Mouse (Mus musculus) right cerebral cortex, postnatal 10 days (tissue): ENCODE data around the gene Coq7.

Experiments
- DNase-seq, 2 experiments: peaks; one replicate each; pipeline ENCODE4 v3.0.0; 2021; ENCODE audit warnings: low spot score in 2 of 2

The Coq7 gene

DNA sequence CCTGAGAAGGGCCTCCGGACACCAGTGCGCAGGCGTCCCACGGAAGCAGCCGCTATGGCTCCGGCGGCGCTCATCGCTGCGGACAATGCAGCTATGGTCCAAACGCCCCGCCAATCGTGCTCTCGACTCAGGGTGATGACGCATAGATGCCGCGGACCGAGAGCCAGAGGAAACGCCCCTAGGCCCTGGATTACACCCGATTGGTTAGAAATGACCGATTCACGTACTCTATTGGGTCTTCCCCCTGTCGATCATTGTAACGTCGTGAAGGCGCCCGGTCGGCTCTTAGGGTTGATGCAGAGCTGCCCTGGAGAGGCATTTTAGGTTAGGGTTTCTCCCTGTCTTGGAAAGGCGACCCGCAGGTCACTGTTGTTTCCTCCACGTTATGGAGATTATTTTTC lies at the start of gene Coq7:
TSS of gene Coq7 (minus strand) at position 179 of the 401 bp plus-strand sequence.
- peak; percentile 97 for DNase-seq

DNA sequence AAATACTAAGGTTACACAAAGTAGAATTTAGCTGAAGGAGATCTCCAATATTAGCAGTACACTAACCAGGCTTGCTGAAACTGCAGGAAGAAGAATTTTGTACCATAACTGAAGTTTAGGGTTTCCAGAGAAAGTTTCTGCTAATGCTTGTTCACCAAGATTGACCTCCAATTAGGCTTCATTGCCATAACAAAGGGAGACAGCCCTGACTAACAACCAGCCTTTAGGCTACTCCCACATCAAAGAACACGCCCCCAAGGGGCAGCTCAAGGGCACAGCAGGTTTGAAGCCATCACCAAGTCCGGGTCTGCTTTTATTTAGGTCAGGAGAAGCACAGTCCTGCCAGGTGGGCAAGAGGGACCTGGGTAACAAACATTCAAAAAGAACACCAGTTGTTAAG lies 46.8 kb upstream of the Coq7 start:
- DNase-seq, result no peak

DNA sequence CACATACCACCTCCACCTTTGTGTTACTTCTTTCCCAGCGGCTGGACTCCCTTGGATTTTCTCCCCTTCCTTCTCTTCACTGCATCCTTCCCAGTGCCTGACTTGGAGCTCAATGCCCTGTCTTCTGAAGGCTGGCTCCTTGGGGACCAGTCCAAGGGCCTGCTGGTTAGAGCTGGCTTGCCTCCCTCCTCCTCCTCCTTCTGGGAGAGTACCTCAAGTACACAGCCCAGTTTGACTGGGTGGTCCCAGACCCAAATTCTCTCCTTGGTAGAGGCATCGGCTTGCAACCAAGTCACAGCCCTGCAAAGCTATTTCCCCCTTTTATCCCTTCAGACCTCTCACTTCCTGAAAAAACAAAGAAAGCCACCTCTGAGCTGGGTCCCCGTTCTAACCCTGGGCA lies 45.1 kb upstream of the Coq7 start:
- DNase-seq, result peak; percentile 57 to 60

DNA sequence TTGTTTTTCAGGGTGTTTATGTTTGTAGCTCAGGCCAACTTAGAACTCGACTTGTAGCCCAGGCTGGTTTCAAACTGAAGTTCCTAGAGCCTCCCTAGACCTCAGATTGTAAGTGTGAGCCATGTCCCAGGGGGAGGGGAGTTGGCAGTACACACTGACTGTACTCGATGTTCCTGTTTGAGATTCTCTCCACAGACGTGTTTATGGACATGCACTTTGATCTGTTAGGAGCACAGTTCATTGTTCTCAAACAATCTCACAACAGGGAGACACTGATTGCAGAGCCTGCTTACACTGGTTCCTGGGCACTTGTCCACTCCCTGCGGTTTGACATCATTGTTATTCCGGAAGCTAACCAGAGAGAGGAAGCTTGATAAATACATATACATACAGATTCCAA lies 38.9 kb upstream of the Coq7 start:
- no peak for DNase-seq

DNA sequence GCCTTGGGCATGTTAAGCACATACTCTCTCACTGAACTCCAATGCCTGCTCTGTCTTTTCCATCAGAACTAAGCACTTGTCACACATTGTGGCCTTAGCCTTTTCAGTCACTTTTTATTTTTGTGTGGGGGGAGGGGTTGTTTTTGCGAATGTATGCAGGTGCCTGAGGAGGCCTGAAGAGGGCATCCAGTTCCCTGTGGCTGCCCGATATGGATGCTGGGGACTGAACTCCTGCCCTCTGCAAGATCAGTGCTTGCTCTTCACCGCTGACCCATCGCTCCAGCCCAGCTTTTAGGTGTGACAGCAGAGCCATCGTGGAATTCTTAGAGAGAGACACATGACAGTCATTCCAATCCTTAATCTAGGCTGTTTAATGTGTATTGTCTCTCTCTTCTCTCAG lies 38.2 kb upstream of the Coq7 start:
- no peak for DNase-seq

DNA sequence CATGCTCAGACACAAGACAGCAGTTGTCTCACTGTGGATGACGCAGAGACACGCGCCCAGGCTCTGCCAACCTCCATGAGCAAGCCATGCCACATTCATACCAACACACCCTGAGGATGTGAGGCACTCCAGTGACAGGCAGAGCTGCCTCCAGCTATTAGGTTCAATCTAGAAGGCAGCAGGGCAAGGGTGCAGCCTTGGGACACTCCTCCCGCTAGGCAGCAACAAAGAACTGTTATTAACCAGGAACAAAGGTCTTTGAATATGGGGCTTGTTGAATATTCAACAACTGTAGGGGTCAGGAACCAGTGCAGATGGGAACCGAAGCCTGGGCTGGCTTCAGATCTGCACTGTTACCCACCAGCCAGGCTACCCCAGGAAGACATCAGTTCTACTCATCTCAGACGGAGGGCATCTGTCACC lies 36.0 kb upstream of the Coq7 start:
- no peak for DNase-seq

DNA sequence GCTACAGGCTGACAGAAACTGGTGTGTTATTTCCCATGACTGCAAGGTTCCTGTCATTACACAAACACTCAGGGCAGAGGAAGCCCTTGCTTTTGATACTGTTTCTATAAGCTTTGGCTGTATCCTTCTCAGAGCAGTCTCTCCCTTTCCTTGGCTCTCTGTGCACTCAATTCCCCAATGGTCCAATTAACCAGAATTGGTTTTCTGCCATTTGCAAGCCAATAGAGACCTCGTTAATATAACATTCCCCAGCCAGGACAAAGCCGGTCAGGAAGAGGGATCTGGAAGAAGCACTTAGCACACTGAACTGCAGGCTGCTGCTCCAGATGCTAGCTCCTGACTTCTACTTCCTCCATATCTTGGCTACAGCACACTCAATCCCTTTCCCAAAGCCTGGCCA lies 21.1 kb upstream of the Coq7 start:
- DNase-seq, result no peak

DNA sequence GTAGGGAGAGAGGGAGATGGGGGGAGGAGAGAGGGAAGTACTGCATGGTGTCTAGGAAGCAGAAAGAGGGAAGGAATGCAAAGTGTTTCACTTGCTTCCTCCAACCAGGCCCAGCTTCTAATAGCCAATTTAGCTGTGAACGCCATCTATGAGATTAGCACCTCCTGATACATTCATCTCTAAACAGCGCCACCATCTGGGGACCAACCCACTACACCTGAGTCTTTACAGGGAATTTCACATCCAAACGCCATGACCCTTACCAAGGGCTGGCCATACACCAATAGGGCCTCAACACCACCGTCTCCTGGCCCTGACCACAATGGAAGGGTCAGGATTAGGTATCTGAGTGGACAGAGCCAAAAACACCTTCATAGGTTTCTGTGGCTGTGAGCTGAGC lies 20.7 kb upstream of the Coq7 start:
- no peak for DNase-seq

DNA sequence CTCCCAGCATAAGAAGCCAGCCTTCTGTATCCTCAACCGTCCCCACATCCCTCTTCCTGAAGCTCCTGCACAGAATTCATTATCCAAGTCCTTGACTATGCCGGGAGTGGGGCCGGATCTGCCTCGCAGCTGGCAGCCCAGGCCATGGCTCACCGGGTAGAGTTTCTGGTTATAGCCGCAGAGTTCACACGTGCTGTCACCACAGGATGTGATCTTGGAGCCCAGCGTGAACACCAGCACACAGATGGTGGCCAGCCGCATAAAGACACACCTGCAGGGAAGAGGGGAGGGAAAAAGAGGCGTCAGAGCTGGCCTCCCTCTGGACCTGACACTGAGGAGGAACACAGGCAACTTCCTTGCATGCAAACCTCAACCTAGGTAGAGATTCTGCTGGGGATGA lies 14.3 kb upstream of the Coq7 start:
- no peak for DNase-seq

DNA sequence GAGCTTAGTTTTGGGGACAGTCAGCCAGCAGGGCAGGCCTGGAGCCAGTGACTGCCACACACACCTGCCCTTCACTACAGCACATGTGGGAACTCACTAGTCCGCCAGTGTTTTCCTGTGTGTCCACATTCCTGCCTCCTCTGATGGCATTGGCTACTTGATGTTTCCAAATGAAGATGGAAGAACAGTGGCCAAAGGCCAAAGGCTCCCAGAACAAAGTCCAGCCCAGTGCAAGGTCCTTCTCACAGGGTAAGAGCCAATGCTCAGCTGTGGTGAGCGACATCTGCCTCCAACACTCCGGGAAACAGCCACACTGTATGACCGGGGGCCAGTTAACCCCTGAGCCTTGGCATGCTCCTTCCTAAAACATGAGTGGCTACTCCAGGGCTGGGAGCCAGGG lies 11.0 kb upstream of the Coq7 start:
- no peak for DNase-seq

DNA sequence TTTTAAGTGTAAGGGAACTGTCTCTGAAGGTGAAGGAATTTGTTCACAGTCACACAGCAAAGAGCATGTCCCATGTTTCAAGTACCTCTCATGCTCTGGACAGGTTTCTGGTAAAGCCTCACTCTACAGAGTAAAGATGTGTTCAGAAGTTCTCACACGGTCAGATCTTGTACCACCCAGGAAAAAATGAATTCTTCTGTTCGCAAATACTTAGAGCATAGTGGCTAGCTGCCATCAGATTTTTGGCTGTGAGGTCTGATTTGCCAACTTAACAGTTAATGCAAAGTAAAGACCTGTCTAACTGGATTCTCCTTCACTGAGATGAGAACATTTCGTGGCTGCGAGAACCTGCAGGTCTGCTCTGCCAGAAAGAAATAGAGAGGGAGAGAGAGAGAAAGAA lies 1.9 kb upstream of the Coq7 start:
- DNase-seq, result no peak

DNA sequence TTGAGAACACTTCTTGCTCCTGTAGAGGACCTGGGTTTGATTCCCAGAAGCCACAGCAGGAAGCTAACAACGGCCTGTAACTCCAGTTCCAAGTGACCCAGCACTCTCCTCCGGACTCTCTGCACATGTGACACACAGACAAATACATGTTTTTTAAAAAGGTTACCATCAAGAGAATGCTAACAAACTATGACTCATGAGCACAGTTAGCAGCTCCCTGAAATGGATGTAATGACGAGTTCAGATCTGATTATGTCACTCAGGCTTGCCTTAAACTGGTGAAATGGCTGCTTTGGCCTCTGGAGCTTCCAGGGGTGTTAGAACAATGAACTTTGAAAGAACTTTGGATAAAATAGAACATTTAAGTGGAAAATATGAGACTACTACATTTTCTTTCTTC lies 1.2 kb upstream of the Coq7 start:
- no peak for DNase-seq

DNA sequence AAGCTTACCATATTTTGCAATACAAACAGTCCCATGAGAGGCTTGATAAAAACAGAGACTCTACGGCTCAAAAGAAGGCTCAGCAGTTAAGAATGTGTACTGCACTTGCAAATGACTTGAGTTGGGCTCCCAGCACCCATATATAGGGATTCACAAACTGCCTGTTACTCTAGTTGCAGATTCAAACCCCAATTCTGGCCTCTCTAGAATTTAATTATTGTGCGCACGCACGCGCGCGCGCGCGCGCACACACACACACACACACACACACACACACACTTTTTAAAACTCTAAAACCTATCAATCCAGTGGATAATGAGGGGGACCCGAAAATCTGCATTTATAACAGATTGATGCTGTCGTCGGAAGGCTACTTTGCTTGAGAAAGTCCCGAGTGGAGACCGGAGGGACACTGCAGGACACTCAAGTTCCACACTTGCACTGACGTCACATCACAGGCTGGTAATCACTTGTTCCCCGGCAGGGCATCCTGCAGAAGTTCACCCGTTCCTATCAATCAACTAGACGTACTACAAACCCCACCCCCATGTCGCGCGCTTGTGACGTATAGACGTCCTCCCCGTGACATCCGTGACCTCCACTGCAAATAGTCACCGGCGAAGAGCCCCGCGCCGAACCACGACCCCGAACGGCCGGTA lies 508 bp downstream of the Coq7 start:
- DNase-seq, result peak; percentile 98

DNA sequence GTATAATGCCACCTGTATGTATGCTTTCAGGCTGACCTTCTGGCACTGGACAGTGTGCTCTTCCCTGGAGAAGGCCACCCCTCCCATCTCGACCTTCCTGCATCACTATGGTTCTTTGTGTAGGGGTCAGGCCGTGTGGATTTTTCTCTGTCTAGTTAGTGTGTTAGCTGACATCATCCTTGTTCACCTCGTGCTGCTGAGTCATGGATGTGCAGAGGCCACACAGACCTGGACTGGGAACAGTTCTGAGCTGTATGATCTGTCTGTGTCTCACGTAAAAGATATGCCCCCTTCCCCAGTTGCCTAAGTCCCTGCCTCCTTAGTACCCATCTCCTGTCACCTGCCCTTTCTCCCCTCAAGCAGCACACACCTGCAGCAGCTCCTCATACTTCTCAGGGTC lies 6.2 kb downstream of the Coq7 start:
- DNase-seq, result no peak

DNA sequence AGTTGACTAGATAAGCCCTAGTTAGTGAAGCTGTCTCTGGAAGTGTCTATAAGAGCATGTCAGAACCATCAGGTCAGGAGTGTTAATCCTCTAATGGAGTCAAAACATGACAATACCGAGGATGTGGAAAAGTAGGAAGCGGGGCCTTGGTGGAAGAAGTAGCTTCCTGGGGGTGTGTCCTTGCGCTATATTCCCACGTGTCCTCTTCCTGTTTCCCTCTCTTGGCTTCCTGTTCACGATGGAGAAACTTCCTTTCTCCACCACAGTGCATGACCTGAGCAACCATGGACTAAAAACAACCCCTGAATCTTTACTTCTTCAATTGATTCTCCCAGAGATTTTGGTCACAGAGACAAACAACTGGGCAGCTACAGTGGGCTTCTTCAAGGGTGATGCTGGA lies 11.1 kb downstream of the Coq7 start:
- no peak for DNase-seq

DNA sequence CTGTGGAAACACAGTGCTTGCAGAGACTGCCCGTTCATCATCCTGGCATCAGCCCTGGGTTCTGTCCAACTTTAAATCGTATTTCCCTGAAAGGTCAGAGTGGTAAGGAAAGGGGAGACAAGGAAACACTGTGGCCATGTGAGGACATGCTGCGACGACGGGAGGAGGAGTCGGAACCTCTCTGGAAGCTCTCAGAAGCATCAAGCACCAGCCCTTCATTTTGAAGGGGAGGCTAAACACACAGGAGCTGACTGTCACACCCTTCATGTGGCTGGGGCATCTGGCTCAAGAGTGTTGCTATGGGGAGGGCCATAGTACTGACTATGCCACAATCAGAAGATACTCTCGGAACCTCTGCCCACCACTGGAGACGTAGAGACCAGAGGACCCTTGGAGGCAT lies 13.5 kb downstream of the Coq7 start:
- DNase-seq, result no peak

DNA sequence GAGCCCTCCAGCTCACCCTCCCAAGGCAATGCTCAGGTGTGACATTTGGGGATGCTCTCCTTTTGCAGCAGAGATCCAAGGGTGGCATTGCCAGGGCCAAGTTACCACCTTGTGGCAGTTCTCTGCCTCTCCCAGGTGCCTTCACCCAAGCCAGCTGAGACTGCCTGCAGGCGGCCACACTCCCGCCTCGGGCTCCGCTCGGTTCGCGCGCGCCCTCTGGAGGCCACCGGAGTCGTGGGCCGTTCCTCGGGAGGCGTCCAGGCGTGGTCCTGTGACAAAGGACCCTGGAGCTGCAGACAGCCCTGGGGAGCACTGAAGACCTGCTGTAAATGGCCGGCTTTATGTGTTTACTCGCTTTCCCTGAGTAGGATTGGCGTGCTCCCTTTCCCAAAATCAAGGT lies 14.5 kb downstream of the Coq7 start:
- peak; percentile 55 to 81 for DNase-seq

DNA sequence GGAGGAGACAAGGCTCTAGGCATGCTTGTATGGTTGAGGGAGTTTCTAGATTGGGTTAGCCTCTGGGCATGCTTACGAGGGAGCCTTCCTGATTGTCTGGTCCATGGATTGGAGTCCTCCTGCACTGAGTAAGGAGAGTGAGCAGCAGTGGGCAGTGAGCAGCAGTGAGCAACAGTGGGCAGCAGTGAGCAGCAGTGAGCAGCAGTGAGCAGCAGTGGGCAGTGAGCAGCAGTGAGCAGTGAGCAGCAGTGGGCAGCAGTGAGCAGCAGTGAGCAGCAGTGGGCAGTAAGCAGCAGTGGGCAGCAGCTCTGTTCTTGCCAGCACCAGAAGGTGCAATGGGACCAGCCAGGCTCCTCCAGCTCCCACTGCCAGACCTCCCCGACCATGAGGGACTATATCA lies 15.3 kb downstream of the Coq7 start:
- no peak for DNase-seq

DNA sequence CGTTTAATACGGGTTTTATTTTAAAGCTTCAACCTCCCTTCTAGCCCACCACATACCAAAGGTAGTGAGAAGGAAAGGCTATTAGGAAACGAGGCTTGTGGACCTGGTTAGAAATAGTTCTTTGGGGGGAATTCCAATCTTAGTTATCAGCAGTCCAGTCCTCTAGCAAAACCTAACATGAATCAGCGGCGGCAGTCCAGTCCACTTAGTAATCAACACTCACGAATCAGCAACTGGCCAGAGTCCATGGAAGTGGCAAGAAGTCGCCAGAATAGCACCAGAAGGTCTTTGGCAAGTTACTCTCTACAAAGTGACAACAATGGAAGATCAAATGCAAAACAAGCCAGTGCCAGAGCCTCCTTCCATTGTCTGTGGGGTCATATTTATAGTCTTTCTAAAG lies 24.6 kb downstream of the Coq7 start:
- no peak for DNase-seq

DNA sequence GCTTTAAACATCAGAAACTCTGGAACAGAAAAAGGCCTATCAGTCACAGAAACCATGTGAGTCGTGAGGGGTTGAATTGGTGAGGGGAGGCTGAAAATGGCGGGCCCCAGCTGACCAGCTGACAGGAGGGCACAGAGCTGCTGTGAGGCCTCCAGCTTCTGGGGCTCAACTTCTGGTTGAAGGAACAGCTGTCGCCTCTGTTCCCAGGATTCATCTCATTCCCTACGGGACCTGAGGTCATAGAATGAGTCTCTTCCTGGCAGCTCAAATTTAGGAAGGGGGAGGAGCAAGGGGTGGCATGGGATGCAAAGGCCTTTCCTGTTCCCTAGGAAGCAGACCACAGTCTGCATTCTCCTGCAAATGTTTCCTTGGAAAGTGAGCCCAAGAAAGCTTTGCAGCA lies 29.3 kb downstream of the Coq7 start:
- DNase-seq, result no peak

DNA sequence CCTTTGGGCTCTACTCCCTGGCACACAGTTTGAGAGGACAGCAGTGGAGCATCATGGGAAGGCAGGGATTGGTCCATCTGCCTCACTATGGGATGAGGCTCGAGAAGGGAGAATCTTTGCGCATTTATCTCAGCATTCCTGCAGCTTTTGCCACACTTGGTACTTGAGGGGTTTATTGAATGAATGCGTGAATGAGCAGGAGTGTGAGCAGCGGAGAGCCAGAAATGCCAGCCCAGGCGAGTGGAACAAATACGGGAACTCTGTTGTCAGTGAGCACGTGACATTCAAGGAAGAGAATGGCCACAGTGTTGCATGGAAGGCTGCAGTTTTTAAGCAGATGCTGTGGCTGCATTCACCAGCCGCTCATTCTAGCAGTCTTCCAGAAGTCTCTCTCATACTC lies 30.8 kb downstream of the Coq7 start:
- DNase-seq, result no peak

DNA sequence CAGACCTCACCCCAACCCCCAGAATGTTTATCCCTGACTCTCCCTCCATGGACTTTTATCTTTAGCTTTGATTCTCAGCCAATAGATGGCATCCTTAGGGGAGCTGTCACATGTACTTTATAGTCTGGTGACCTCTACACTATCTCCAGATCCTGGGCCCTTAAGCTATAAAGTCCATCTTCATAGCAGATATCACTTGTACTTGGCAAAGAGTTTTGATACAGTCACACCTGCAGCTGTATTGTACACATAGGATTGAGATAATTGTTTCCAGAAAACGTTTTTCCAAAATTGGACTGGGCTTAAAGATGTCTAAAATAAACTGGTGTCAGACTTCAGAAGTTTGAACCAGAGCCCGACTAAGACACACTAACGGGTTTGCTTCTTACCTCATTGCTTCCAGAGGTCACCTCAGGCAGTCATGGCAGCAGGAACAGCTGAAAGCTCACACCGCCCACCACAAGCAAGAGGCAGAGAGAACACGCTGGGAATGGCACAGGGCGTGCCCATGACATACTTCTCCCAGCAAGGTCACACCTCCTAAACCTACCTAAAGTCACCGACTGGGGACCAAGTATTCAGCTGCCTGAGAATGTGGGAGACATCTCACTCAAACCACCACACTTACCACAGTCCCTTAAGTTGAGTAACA lies 33.2 kb downstream of the Coq7 start:
- DNase-seq, result no peak

DNA sequence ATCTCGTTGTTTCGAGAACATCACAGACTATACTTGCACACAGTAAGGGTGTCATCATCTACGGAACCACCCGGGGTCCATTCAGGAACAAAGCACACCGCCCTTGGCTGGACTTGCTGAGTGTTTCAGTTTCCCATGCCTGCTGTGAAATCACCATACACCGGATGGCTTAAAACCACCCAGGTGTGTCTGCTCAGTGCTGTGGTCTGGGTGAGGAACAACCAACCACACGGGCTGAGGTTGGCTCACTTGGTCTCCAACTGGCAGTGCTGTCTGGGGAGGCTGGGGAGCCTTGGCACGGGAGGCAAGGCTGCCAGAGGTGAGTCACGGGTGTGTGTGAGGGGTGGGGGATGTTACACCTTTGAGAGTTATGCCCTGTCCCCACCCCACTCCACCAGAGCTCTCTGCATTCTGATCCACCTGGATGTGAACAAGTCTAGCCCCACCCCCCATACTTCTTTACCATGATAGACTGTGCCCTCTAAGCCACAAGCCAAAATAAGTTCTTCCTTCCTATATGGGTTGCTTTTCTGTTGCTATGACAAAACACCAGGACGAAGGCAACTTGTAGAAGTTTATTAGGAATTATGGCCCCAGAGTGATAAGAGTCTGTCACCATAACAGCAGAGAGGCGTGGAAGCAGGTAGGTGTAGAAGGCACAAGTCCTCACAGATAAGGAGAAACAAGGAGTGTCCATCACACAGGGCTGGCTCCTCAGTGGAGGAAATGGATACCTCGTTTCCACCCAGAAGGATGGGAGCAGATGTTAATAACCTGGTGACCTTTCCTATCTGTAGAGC lies 34.0 kb downstream of the Coq7 start:
- DNase-seq, result no peak
